Mouse (Mus musculus) CH12.LX (cell line): ENCODE data around the gene Gm20388. TPM values are rescaled to one million over a fixed set of nuclear protein-coding genes. Genes with fewer than 3 reads are reported as not detected.

Source experiments
- DNase-seq: peaks from one replicate; pipeline ENCODE4 v3.0.0-alpha.2; 2013; ENCODE audit errors: extremely low read depth
- H3K27ac ChIP-seq: 2 replicates; pipeline ENCODE4 v1.5.1; 2012; ENCODE audit warnings: low read depth, mild to moderate bottlenecking, control low read depth, moderate library complexity; ENCODE audit not compliant: insufficient read depth
- H3K27me3 ChIP-seq: replicated peaks from 2 replicates; pipeline ENCODE3; 2012; ENCODE audit warnings: inconsistent platforms
- H3K36me3 ChIP-seq, 2 experiments: replicated peaks in 1 of 2; 2 replicates each; pipeline versions ENCODE3 to v1.6.1; 2012; ENCODE audit warnings: inconsistent platforms in 1 of 2, low read length in 1 of 2, mild to moderate bottlenecking in 1 of 2, mixed read lengths in 1 of 2, moderate library complexity in 1 of 2; ENCODE audit not compliant: control insufficient read depth in 1 of 2, insufficient read depth in 1 of 2
- H3K4me1 ChIP-seq, 2 experiments: 2 replicates each; pipeline ENCODE4 v1.6.1; 2012; ENCODE audit warnings: inconsistent platforms in 1 of 2, moderate library complexity in 1 of 2; ENCODE audit not compliant: insufficient read depth in 2 of 2, control insufficient read depth in 1 of 2
- H3K4me2 ChIP-seq: 2 replicates; pipeline ENCODE4 v1.6.1; 2012; ENCODE audit warnings: low read depth, mild to moderate bottlenecking, control low read depth; ENCODE audit not compliant: poor library complexity, insufficient read depth, severe bottlenecking
- H3K4me3 ChIP-seq, 3 experiments: fragments of 150-350 bp in 1 of 3; sonication (generic) in 1 of 3; replicated peaks in 1 of 3; 2 replicates each; pipeline versions ENCODE3 to v1.5.1; 2011 to 2012; ENCODE audit warnings: low read depth in 2 of 3, low read length in 2 of 3, mild to moderate bottlenecking in 2 of 3, moderate library complexity in 2 of 3, control low read depth in 1 of 3, improper control_type of control experiment in 1 of 3, inconsistent platforms in 1 of 3, mixed read lengths in 1 of 3; ENCODE audit not compliant: poor library complexity in 1 of 3
- H3K79me2 ChIP-seq: replicated peaks from 2 replicates; pipeline ENCODE4 v1.6.1; 2012; ENCODE audit warnings: mild to moderate bottlenecking, moderate library complexity; ENCODE audit not compliant: control insufficient read depth, poor library complexity, insufficient read depth, severe bottlenecking; ENCODE audit errors: extremely low read depth
- H3K9ac ChIP-seq: 2 replicates; pipeline ENCODE4 v1.6.1; 2012; ENCODE audit warnings: low read depth, mild to moderate bottlenecking, control low read depth, moderate library complexity; ENCODE audit not compliant: insufficient read depth
- H3K9me3 ChIP-seq: replicated peaks from 2 replicates; pipeline ENCODE3; 2012; ENCODE audit warnings: low read length, inconsistent platforms, mixed read lengths
- BHLHE40 ChIP-seq: IDR thresholded peaks from 2 replicates; pipeline ENCODE4 v1.6.1; 2011; ENCODE audit warnings: mild to moderate bottlenecking, low read depth, low read length, improper control_type of control experiment
- CHD2 ChIP-seq: IDR thresholded peaks from 2 replicates; pipeline ENCODE4 v1.6.1; 2011; ENCODE audit warnings: low read length, improper control_type of control experiment
- CTCF ChIP-seq, 2 experiments: IDR thresholded peaks in 1 of 2; conservative IDR thresholded peaks in 1 of 2; 2 replicates each; pipeline ENCODE4 v1.5.1; 2011 to 2012; ENCODE audit warnings: low read depth in 2 of 2, low read length in 2 of 2, improper control_type of control experiment in 1 of 2, inconsistent platforms in 1 of 2, mild to moderate bottlenecking in 1 of 2, moderate library complexity in 1 of 2
- ELF1 ChIP-seq: IDR thresholded peaks from 2 replicates; pipeline ENCODE4 v1.6.1; 2014; ENCODE audit warnings: low read depth, mild to moderate bottlenecking, inconsistent platforms, low read length, improper control_type of control experiment
- EP300 ChIP-seq: IDR thresholded peaks from 2 replicates; pipeline ENCODE4 v1.6.1; 2011; ENCODE audit warnings: low read length, improper control_type of control experiment
- HCFC1 ChIP-seq: IDR thresholded peaks from 2 replicates; pipeline ENCODE4 v1.6.1; 2012; ENCODE audit warnings: low read depth, mild to moderate bottlenecking, inconsistent platforms, low read length, improper control_type of control experiment
- IRF4 ChIP-seq: IDR thresholded peaks from 2 replicates; pipeline ENCODE4 v1.6.1; 2014; ENCODE audit warnings: low read depth, mild to moderate bottlenecking, inconsistent platforms, low read length, improper control_type of control experiment
- JUND ChIP-seq: conservative IDR thresholded peaks from 2 replicates; pipeline ENCODE4 v1.6.1; 2011; ENCODE audit warnings: low read depth, low read length, improper control_type of control experiment
- MAFK ChIP-seq: IDR thresholded peaks from 2 replicates; pipeline ENCODE4 v1.6.1; 2011; ENCODE audit warnings: low read length, improper control_type of control experiment; ENCODE audit not compliant: insufficient replicate concordance
- MAX ChIP-seq: IDR thresholded peaks from 2 replicates; pipeline ENCODE4 v1.6.1; 2011; ENCODE audit warnings: low read length, improper control_type of control experiment
- MAZ ChIP-seq: IDR thresholded peaks from 2 replicates; pipeline ENCODE4 v1.6.1; 2012; ENCODE audit warnings: low read depth, mild to moderate bottlenecking, inconsistent platforms, low read length, improper control_type of control experiment, moderate library complexity
- MEF2A ChIP-seq: IDR thresholded peaks from 2 replicates; pipeline ENCODE4 v1.6.1; 2014; ENCODE audit warnings: low read depth, mild to moderate bottlenecking, inconsistent platforms, low read length, improper control_type of control experiment, borderline replicate concordance
- MXI1 ChIP-seq: IDR thresholded peaks from 2 replicates; pipeline ENCODE4 v1.6.1; 2011; ENCODE audit warnings: mild to moderate bottlenecking, low read depth, low read length, improper control_type of control experiment
- NELFE ChIP-seq: IDR thresholded peaks from 2 replicates; pipeline ENCODE4 v1.6.1; 2011; ENCODE audit warnings: low read depth, low read length, improper control_type of control experiment
- NRF1 ChIP-seq: IDR thresholded peaks from 2 replicates; pipeline ENCODE4 v1.6.1; 2014; ENCODE audit warnings: low read depth, mild to moderate bottlenecking, inconsistent platforms, low read length, improper control_type of control experiment, moderate library complexity
- RAD21 ChIP-seq: IDR thresholded peaks from 2 replicates; pipeline ENCODE4 v1.6.1; 2011; ENCODE audit warnings: low read depth, mild to moderate bottlenecking, low read length, improper control_type of control experiment, moderate library complexity
- RCOR1 ChIP-seq: conservative IDR thresholded peaks from 2 replicates; pipeline ENCODE4 v1.6.1; 2012; ENCODE audit warnings: low read depth, mild to moderate bottlenecking, inconsistent platforms, low read length, improper control_type of control experiment
- SIN3A ChIP-seq: IDR thresholded peaks from 2 replicates; pipeline ENCODE4 v1.6.1; 2012; ENCODE audit warnings: low read length, improper control_type of control experiment, inconsistent platforms
- SMC3 ChIP-seq: IDR thresholded peaks from 2 replicates; pipeline ENCODE4 v1.6.1; 2011; ENCODE audit warnings: low read depth, low read length, improper control_type of control experiment
- TBP ChIP-seq: conservative IDR thresholded peaks from 2 replicates; pipeline ENCODE4 v1.6.1; 2011; ENCODE audit warnings: low read depth, low read length, improper control_type of control experiment
- TCF12 ChIP-seq: IDR thresholded peaks from 2 replicates; pipeline ENCODE4 v1.6.1; 2014; ENCODE audit warnings: low read depth, mild to moderate bottlenecking, inconsistent platforms, low read length, improper control_type of control experiment
- UBTF ChIP-seq: IDR thresholded peaks from 2 replicates; pipeline ENCODE4 v1.6.1; 2012; ENCODE audit warnings: low read depth, mild to moderate bottlenecking, inconsistent platforms, low read length, improper control_type of control experiment, moderate library complexity
- USF1 ChIP-seq: IDR thresholded peaks from 2 replicates; pipeline ENCODE4 v1.6.1; 2014; ENCODE audit warnings: low read depth, mild to moderate bottlenecking, inconsistent platforms, low read length, improper control_type of control experiment
- ZC3H11A ChIP-seq: IDR thresholded peaks from 2 replicates; pipeline ENCODE4 v1.6.1; 2012; ENCODE audit warnings: low read depth, mild to moderate bottlenecking, inconsistent platforms, low read length, improper control_type of control experiment
- ZMIZ1 ChIP-seq: IDR thresholded peaks from 2 replicates; pipeline ENCODE4 v1.6.1; 2012; ENCODE audit warnings: low read depth, mild to moderate bottlenecking, inconsistent platforms, low read length, improper control_type of control experiment
- ZNF384 ChIP-seq: IDR thresholded peaks from 2 replicates; pipeline ENCODE4 v1.6.1; 2012; ENCODE audit warnings: low read depth, low read length, improper control_type of control experiment, inconsistent platforms
- dilution Hi-C: fragments of 300-500 bp; cut with MboI; formaldehyde crosslinking; loops from 2 replicates; pipeline ENCODE4 v1.14.3; 2020; ENCODE audit warnings: low sequenced_read_pairs; ENCODE audit not compliant: extremely low pct_unique_long_range_greater_than_20kb, extremely low pct_ligation_motif_present
- in situ Hi-C: fragments of 300-500 bp; cut with MboI; formaldehyde crosslinking; loops from 3 replicates; pipeline ENCODE4 v1.14.3; 2019; ENCODE audit warnings: low sequenced_read_pairs, low pct_ligation_motif_present, low pct_unique_long_range_greater_than_20kb, mixed read lengths
- polyA plus RNA-seq: library from polyadenylated mRNA; unstranded; fragments of >175 nt; gene quantifications from 2 replicates; pipeline ENCODE4 v1.2.1, GENCODE M21; 2012; ENCODE audit warnings: low read depth; ENCODE audit not compliant: insufficient read length
- total RNA-seq, 2 experiments: library from RNA; depleted of rRNA; stranded (reverse); fragments of 300-350 nt in 1 of 2; fragments of >200 nt in 1 of 2; gene quantifications; 2 replicates each; pipeline ENCODE4 v1.2.3; 2012 to 2014

Gm20388 gene
- total and polyA plus RNA-seq, 3 experiments, result 14.8 to 26.3 (median 22.2) TPM

DNA sequence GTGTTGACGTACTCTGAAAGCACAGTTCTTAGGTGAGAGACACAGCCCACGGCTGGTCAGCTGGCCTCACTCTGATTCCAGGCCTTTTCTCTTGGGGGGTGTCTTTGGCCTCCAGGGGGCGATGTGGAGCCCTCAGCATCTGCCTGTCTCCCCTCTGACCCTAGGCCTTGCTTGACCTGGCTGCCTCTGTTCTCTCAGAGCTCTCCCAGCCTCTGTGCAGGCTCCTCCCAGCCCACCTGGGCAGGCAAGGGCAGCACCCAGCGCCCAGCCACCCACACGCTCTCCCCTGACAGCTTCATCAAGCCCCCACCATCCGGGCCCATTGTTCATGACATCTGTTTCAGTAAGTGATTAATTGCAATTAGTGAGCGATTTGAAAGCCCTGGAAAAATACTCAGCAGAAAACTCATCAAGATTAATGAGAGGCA, 494.0 kb downstream of the Gm20388 start (continued):
- TF ChIP-seq ELF1 (no peak), ZC3H11A (peak; percentile 19; the same call in 1 of the 2 replicates), RAD21 (peak; percentile 60), EP300 (no peak), JUND (no peak)

DNA sequence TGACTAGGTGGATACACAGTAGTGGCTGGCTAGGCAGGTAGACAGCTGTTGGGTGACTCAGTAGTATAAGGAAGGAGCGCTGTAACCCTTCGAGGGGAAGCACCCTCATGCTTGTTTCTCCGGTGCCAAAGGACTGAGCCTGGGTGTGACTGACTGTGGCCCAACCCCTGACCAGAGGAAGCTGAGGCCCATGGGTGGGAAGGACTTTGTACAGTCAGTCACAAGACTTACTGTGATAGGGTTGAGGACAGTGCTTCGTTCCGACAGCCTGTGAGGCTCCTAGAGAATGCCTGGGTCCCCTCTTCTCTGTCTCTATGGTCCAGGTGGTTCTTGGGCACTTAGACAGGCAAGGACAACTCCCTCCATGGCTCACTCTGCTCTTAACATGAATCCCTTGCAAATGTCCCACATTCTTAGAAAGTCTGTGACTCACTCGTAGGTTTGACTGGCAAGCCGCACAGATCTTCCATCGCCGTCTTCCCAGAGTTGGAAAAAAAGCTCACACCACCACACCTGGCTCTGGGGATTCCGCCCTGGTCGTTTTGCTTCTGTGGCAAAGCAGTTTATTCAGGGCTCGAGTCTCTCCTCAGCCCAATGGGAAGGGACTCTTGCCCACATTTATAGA, 495.5 kb downstream of the Gm20388 start:
- no peak for DNase-seq
- Histone ChIP-seq H3K4me2 (no peak overlapping the region), H3K9me3 (no peaks in the 10 kb centered on the region), H3K9ac (no peak overlapping the region), H3K79me2 (no peaks in the 10 kb centered on the region), H3K27ac (no peak overlapping the region), H3K27me3 (peaks cover 18% of the 10 kb centered on the region), H3K4me1 (peaks cover 38 to 58% of the 10 kb centered on the region in 2 experiments), H3K4me3 (no peak overlapping the region), H3K36me3 (no peaks in the 10 kb centered on the region)
- peak; percentile 37; the same call in 1 of the 2 replicates for TF ChIP-seq BHLHE40
- TF ChIP-seq TCF12, result no peak
- dilution Hi-C loops, result no loop called here
- in situ Hi-C loops, result loop anchor here (5.0 kb wide), 2 partner anchors 86 to 131 kb away; no protein-coding TSS in a partner anchor

DNA sequence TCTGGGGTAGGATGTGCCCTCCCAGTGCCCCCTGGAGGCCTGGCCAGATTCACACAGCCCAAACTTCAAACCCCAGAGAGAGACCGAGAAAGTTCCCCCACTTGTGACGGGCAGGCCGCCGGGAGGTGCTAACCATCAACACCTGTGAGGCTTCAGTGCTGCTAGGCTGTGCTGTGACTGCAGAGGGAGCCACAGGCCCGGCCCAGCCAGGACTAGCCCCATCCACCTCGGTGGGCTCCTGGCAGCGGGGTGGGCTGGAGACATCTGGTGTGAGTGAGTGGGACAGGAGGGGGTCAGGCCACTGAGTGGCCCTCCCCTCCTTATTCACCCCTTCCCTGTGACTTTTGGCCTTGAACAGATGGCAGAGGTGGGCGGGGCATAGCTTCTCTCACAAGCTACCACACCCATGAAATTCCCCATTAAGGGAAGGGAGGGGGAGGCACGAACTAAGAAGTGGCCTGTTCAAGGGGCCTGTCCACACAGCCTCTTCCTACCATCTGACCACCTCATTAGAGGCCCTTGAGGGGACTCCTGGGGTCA, 497.1 kb downstream of the Gm20388 start:
- H3K27me3 ChIP-seq, result peaks cover 22% of the 10 kb centered on the region
- no peak overlapping the region for H3K9ac ChIP-seq
- peaks cover 41 to 66% of the 10 kb centered on the region in 2 experiments for H3K4me1 ChIP-seq
- no peaks in the 10 kb centered on the region for H3K9me3 ChIP-seq
- H3K4me3 ChIP-seq, result no peak overlapping the region
- no peaks in the 10 kb centered on the region for H3K79me2 ChIP-seq
- H3K27ac ChIP-seq, result no peak overlapping the region
- peak overlapping the region; percentile 13; the same call in 1 of the 2 replicates for H3K4me2 ChIP-seq
- no peak for TF ChIP-seq ZMIZ1
- TF ChIP-seq NELFE, result peak; percentile 21; the same call in 1 of the 2 replicates
- TF ChIP-seq MEF2A, result peak; percentile 26; the same call in 1 of the 2 replicates
- no peak for TF ChIP-seq NRF1
- no peak for TF ChIP-seq ZNF384
- TF ChIP-seq SIN3A, result no peak
- peak; percentile 55 for TF ChIP-seq ZC3H11A
- peak; percentile 93 for TF ChIP-seq SMC3
- TF ChIP-seq RAD21, result peak; percentile 81
- peak; percentile 84 for TF ChIP-seq MAZ
- TF ChIP-seq MAX, result no peak
- no peak for TF ChIP-seq MXI1
- no peak for TF ChIP-seq JUND
- TF ChIP-seq CHD2, result no peak
- TF ChIP-seq RCOR1, result no peak
- TF ChIP-seq USF1, result no peak
- 0 out of 2 replicates have a peak, but pooled peaks have one; percentile 24 for TF ChIP-seq ELF1
- peak; percentile 25 to 97; a peak in 2 of 4 replicates for TF ChIP-seq CTCF (conservative IDR thresholded peaks at IDR 0.05 in 1 of 2, IDR thresholded peaks at IDR 0.05 in 1 of 2; ENCODE audit: low read depth in 2 of 2, low read length in 2 of 2)
- no peak for TF ChIP-seq MAFK
- TF ChIP-seq UBTF, result no peak
- TF ChIP-seq HCFC1, result no peak
- TF ChIP-seq IRF4, result peak; percentile 25; the same call in 1 of the 2 replicates
- TF ChIP-seq TBP, result no peak
- no peak for TF ChIP-seq EP300
- TF ChIP-seq TCF12, result peak; percentile 62; the same call in 1 of the 2 replicates
- H3K36me3 ChIP-seq, result no peaks in the 10 kb centered on the region
- dilution Hi-C loops (no loop called here), in situ Hi-C loops (loop anchor here (5.0 kb wide), 2 partner anchors 85 to 130 kb away; no protein-coding TSS in a partner anchor)
- DNase-seq, result peak; percentile 77
